Mouse (Mus musculus) embryo, embryonic 10.5 days (tissue): ENCODE measurements around the gene Tsku.

Experiments used
- DNase-seq: peaks from one replicate; pipeline ENCODE4 v3.0.0-alpha.2; 2015; ENCODE audit warnings: low spot score

The Tsku gene

DNA sequence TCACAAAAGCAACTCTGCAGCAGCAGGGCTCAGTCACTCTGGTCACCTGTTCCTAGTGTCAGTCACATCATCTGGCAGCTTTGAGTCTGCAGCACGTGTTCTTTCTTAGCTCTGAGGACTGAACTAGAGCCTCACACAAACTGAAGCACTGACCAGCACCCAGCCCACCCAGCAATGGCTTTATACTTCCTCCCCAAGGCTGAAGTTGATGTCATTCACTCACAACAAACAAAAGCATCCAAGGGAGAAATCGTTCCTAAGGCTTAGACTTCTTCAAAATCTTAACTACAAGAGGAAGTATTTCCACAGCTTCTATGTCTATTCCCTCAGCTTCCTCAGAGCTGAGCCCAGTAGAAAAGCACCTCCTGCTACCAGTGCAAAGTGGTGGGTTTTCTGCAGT is 32.8 kb downstream of the Tsku start:
- no peak for DNase-seq

DNA sequence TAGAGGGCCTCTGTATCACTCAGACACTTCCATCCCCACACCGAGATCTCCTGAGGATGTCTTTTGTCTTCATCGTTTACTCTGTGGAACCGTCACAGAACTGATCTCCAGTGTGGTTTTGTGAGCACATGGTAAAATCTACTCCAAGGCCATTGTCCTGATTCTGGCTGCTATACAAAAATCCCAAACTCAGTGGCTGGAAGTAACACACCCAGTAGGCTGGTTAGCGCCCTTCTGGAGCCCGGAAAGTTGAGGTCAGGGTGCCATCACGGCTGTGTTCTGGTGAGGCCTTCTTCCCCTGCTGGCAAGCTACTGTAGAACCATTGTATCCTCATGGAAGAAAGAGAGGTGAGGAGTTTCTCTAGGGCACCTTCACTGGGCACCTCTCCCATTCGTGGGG is 35.1 kb downstream of the Tsku start:
- no peak for DNase-seq

DNA sequence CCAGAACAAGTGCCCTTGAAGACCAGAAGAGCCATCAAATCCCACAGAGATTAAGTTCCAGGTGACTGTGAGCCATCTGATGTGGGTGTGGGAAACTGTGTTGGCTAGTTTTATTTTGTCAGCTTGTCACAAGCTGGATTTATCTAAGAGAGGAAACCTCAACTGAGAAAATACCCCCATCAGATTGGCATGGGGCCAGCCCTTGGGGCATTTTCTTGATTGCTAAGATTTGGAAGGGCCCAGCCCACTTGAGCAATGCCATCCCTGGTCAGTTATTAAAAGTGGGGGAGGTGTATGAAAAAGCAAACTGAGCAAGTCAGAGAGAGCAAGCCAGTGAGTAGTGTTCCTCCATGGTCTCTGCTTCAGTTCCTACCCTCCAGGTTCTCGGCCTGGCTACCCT is 36.9 kb downstream of the Tsku start:
- DNase-seq = no peak

DNA sequence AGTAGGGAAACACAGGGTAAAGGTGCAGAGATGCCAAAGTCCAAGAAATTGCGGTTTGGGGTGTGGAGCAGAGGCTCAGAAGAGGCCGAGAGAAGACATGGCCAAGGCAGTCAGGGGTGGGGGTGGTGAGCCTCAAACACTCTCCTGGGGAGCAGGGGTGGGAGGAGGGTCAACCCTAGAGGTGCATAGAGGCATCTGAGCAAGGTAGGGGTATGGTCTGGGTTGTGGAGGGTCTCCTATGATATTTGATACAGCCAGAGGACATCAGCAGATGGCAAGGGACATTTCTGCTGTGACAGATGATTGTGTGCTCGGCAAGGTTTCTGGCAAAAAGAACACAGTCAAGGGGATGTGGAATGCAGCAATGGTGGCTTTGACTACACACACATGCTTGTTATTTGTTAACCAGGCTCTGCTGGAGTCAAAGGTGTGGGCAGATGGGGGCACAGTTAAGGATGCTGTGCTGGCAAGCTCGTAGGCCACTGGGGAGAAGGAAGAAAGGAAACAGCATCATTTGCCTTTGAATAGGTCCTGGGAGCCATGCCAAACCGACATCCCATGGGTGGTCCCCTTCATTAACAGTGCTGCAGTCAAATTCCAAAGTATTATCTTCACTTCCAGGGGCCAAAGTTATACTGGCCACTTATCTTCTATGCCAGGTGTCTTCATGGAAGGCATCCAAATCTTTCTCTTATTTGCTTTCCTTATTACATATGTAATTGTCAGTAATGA is 37.7 kb downstream of the Tsku start:
- no peak for DNase-seq

DNA sequence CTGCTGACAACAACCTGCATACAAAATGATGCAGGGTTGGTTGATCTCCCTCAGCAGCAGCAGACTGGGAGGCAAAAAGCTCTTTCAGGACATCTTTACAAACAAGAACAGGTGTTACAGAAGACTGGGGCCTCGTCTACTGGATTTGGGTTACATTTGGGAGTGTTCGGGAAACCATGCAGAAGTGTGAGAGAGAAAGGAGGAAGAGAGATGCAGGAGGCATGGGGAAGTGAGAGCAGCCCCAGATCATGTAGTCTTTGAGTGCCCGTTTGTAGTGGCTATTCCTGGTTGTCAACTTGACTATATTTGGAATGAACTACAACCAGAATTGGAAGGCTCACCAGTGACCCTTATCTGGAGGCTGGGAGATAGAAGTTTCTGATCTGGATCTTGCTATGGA is 38.7 kb downstream of the Tsku start:
- DNase-seq = no peak

DNA sequence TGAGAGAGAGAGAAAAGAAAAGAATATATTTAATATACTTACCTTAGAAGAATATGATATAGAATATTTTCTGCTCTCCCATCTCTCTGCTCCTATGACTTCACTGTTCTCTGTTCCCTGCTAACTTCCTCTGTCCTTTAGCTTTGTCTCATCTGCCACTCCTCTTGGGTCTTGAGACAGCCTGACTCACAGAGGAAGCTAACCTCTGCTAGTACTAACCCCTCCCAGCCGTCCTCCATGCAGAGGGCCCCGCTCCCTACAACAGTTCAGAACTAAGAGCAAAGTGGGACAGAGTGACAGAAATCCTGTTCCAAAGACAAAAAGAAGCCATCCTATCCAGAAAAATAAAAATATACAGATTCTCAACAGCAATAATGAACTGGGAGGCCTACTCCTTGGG is 40.0 kb downstream of the Tsku start, which contains the start of gene Acer3:
Gene Acer3, minus strand, starts transcription at position 126 of the 400 bp plus-strand sequence.
- DNase-seq = no peak

DNA sequence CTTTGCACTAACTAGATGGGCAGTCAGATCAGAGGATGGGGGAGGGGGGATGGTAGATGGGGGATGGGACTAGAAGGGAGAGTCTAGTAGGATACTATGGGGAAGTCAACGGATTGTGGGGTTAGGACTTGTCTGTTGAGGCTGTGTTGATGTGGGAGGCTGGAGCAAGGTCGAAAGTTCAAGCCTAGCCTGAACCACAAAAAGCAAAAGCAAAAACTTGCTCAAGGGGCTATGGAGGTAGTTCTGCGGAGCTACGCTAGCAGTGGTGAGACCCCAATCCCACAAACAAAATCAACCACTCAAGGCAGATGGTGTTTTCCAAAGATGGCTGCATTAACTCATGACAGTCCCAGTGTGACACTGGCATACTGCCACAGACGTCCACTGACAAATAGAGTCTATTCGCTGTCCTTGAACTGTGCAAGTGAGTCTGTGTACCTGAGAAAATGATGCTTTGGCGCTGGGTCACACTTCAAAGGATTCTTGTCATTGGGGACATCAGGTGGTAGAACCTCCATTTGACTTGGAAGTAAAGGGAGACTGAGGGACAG is 41.0 kb downstream of the Tsku start:
- no peak for DNase-seq

DNA sequence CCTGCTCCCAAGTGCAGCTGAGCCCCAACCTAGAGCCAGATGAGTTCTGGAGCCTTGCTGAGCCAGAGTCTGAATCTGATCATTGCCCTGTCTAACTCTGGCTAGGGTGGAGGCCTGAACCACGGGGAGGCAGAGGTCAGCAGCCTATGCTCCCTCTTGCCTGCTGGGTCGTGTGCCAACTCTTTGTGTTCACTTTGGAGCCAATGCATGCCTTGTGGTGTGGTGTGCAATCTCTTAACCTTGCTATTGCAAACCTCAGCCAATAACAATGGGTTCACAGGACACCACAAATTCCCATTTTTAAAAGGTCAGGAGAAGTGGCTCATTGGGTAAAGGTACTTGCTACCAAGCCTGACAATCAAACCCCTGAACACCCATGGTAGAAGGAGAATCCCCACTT is 44.6 kb downstream of the Tsku start:
- DNase-seq = no peak

DNA sequence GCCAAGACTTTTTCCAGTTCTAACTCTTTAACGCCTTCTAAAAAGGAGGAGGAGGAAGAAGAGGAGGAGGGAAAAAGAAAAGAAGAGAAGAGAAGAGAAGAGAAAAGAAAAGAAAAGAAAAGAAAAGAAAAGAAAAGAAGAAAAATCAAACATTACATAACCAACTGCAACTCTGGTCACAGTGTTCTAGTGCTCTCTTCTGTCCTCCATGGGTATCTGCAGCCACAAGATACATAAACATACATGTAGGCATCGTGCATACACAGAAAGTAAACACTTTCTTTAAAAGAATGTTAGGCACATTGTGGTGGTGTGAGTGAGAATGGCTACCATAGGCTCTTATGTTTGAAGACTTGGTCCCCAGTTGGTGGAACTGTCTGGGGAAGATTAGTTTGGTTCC is 46.0 kb downstream of the Tsku start:
- no peak for DNase-seq

DNA sequence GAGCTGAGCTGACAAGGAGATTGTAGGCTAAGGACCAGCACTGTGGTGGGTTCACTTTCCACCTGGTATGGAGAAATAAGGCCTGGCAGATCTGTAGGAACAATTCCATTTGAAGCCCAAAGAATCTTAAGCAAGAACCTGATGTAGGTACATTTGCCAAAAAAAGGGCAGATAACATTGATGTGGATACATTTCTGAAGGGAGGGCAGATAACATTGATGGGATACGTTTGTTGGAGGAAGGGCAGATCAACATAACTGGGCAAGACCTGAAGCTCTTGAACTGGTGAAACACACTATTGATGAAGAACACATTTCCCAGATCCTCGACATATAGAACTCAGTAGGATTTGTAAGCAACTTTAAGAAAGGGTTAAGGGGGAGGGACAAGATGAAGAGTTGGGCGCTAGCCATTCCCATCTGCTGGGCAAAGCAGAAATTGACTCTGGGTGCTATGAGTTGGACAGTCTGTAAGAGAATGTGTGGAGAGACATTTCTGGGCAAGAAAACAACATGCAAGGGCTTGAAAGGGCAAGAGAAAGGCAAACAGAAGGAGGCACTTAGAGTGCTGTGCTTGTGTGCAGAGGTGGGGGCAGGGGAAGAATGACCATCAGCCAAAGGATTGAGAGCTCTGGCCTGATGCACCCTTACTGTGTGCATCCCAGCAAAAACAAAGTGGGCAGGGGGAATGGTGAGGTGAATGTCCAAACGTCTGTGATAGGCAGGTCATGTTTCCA is 48.8 kb downstream of the Tsku start:
- DNase-seq = no peak

DNA sequence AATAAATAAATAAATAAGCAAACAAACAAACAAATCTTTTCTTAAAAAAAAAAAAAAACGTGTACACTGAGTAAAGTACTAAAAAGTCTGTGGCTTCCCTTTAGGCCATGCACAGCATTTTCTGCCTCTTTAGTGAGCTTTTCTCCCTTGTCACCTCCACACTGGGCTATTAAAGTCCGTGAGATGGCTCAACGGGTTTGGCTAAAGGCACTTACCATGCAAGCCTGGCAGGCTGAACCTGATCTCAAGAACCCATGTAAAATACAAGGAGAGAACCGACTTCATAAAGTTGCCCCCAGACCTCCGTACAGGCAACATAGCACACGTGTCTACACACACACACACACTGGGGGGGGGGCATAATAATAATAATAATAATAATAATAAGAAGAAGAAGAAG is 50.9 kb downstream of the Tsku start:
- no peak for DNase-seq

DNA sequence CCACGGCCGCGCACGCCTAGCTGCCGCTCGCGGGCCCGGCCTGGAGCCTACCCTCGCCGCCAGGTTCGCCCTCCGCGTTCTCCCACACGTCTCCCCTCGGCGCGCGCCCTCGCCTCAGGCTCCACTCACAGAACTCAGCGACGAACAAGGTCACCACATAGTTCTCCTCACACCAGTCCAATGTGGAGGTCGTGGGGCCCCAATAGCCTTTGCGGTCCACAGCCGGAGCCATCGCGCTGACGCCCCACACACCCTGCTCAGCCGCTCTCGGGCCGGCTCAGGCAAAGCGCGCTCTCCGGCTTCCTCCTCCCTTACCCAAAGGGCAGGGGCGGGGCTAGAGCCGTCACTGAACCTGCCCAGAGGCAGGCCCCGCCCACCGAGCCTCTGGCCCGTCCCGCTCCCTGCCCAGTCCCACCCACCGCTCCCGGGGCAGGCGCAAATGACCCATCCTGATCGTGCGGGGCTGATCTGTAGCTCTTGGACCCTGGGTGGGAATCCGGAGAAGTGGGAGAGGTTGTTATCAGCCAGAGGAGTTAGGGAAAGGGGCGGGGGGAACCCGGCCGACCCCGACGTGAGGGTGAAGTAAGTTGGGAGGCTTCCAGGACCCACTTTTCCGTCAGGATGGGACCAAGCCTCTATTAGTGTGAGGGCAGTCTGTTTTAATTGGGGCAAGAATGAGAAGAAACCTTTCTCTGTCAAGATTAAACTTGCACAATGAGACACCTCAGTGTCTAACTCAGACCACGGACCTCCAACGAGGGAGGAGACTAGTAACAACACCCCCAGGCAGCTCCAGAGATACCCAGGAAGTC is 51.7 kb downstream of the Tsku start:
- DNase-seq = peak; percentile 99

DNA sequence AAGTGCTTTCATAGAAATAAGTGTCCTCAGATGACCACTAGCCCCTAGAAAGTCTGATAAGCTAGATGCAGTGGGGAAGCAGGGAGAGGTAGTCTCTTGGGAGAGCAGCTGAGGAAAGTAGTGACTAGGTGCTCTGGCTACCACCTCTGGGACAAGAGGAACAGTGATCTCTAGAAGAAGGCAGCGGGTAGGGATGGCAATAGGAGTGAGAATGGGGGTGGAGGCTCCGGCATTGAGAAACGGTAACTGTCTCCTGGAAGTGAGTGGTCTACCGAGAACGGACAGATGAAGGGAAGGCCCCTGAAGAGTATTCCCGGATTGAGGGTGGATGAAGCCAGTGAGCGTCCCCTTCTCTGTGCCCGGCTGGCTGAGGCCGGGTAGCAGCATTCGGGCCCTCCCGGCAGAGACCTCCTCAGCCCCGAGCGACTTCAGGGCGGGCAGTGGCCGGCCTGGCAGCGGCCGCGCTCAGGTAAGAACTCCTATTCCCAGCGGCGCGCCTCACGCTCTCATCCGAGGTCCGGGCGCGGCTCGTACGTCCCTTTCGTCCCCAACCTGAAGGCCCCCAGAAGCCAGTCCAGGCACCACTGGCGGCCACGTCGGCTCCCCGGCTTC is 52.4 kb downstream of the Tsku start:
- peak; percentile 52 for DNase-seq

DNA sequence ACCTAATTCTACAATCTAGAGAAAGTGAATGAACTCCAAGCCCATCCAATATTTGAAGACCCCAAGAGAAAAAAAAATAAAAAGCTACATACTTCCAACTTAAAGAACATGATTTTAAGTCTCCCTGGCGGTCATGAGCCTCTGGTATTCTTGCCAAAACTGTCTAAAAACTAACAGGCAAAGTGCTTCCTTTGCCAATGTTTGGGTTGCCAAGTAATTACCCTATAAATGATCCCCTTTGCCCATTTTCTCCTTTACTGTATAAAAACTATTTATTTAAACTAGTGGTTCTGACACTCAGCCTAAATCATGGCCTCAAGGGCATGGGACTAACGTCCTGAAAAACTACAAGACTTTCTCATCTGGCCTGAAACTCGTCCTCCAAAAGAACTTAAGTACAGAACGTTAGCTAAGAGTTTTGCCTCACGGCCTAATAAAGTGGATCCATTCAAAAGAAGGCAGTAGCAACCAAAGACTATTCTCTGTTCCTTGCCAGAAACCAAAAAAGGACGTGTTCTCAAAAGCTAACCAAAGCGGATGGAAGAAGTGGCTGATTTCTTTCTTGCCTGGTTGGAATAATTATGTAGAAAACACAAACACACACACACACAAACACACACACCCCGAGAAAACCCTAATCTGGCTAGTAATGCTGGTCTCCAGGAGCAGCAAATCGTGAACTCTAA is 53.1 kb downstream of the Tsku start:
- DNase-seq = peak; percentile 13

DNA sequence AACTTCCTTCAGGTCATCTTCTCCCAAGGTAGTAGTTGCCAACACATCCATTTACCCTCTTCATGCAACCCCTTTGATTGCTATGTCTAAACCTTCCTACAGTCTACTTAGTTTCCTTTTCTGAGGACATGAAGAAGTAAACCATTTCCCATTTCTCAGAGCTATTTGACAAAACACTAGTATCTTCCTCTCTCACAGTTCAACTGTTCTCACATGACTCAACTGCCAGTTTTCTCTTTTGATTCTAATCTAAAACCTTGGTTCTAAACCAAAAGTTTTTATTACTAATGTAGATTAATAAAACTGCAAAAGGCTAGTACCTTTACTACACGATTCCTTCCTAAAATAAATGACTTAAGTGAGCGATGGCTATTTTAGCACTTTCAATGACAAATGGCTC is 53.7 kb downstream of the Tsku start:
- no peak for DNase-seq
